Mouse (Mus musculus) frontal cortex, adult 2 months (tissue): ENCODE measurements at regions not wholly inside any gene's neighbourhood (a gene's known extent, or its start where the extent isn't known, plus 50 kb on each side); places are given as distances from the start of the nearest gene placed in this dataset.
A peak's percentile ranks its signal among the peaks of the same experiment; 100 is the strongest.

Experiments used
- DNase-seq, 2 experiments: peaks; one replicate each; pipeline ENCODE4 v3.0.0; 2022; ENCODE audit warnings: low spot score in 1 of 2; ENCODE audit errors: extremely low spot score in 1 of 2

GRCm38 (mm10) chr13:82849037-82849436 lies 654.8 kb upstream of the Mef2c start:
- DNase-seq, result no peak

- no peak for DNase-seq
These were observed 634.0 kb upstream of the Mef2c start for GRCm38 (mm10) chr13:82869869-82870268.

GRCm38 (mm10) chr13:82874091-82874490 lies 629.7 kb upstream of the Mef2c start:
- no peak for DNase-seq

- no peak for DNase-seq
These were observed 620.5 kb upstream of the Mef2c start for GRCm38 (mm10) chr13:82883368-82883767.

GRCm38 (mm10) chr13:82888755-82889154 lies 615.1 kb upstream of the Mef2c start:
- DNase-seq, result no peak

GRCm38 (mm10) chr13:82892731-82893130 lies 611.1 kb upstream of the Mef2c start:
- peak in 1 of 2 experiments; percentile 63 for DNase-seq

GRCm38 (mm10) chr13:82899686-82900085 lies 604.1 kb upstream of the Mef2c start:
- no peak for DNase-seq

- DNase-seq, result no peak
These were observed 601.7 kb upstream of the Mef2c start for GRCm38 (mm10) chr13:82902160-82902559.

GRCm38 (mm10) chr13:82903637-82904036 lies 600.2 kb upstream of the Mef2c start:
- no peak for DNase-seq

GRCm38 (mm10) chr13:82907689-82908088 lies 596.1 kb upstream of the Mef2c start:
- peak; percentile 28 to 33 for DNase-seq

- peak in 1 of 2 experiments; percentile 20 for DNase-seq
These were observed 594.7 kb upstream of the Mef2c start for GRCm38 (mm10) chr13:82909151-82909550.

- DNase-seq, result peak in 1 of 2 experiments; percentile 54
These were observed 591.0 kb upstream of the Mef2c start for GRCm38 (mm10) chr13:82912859-82913258.

- DNase-seq, result no peak
These were observed 588.6 kb upstream of the Mef2c start for GRCm38 (mm10) chr13:82915194-82915593.

GRCm38 (mm10) chr13:82930010-82930409 lies 573.8 kb upstream of the Mef2c start:
- no peak for DNase-seq

- DNase-seq, result peak in 1 of 2 experiments; percentile 35
These were observed 566.0 kb upstream of the Mef2c start for GRCm38 (mm10) chr13:82937856-82938255.

- peak; percentile 10 to 35 for DNase-seq
These were observed 561.0 kb upstream of the Mef2c start for GRCm38 (mm10) chr13:82942691-82943341.

GRCm38 (mm10) chr13:82946931-82947330 lies 556.9 kb upstream of the Mef2c start:
- DNase-seq, result no peak

- DNase-seq, result peak; percentile 35 to 75
These were observed 554.3 kb upstream of the Mef2c start for GRCm38 (mm10) chr13:82949541-82949940.

GRCm38 (mm10) chr13:82962333-82962732 lies 541.5 kb upstream of the Mef2c start:
- no peak for DNase-seq

GRCm38 (mm10) chr13:82971722-82972121 lies 532.1 kb upstream of the Mef2c start:
- DNase-seq, result peak in 1 of 2 experiments; percentile 42

GRCm38 (mm10) chr13:82974210-82974811 lies 529.5 kb upstream of the Mef2c start:
- DNase-seq, result no peak

- DNase-seq, result no peak
These were observed 502.7 kb upstream of the Mef2c start for GRCm38 (mm10) chr13:83001118-83001517.
